Mouse (Mus musculus) CH12.LX (cell line): ENCODE results near the gene Stard8. TPM values are rescaled to one million over a fixed set of nuclear protein-coding genes. Genes with fewer than 3 reads are reported as not detected.

Experiments
- DNase-seq: peaks from one replicate; pipeline ENCODE4 v3.0.0-alpha.2; 2013; ENCODE audit errors: extremely low read depth
- H3K27ac ChIP-seq: 2 replicates; pipeline ENCODE4 v1.5.1; 2012; ENCODE audit warnings: low read depth, mild to moderate bottlenecking, control low read depth, moderate library complexity; ENCODE audit not compliant: insufficient read depth
- H3K27me3 ChIP-seq: replicated peaks from 2 replicates; pipeline ENCODE3; 2012; ENCODE audit warnings: inconsistent platforms
- H3K36me3 ChIP-seq, 2 experiments: replicated peaks in 1 of 2; 2 replicates each; pipeline versions ENCODE3 to v1.6.1; 2012; ENCODE audit warnings: inconsistent platforms in 1 of 2, low read length in 1 of 2, mild to moderate bottlenecking in 1 of 2, mixed read lengths in 1 of 2, moderate library complexity in 1 of 2; ENCODE audit not compliant: control insufficient read depth in 1 of 2, insufficient read depth in 1 of 2
- H3K4me1 ChIP-seq, 2 experiments: 2 replicates each; pipeline ENCODE4 v1.6.1; 2012; ENCODE audit warnings: inconsistent platforms in 1 of 2, moderate library complexity in 1 of 2; ENCODE audit not compliant: insufficient read depth in 2 of 2, control insufficient read depth in 1 of 2
- H3K4me2 ChIP-seq: 2 replicates; pipeline ENCODE4 v1.6.1; 2012; ENCODE audit warnings: low read depth, mild to moderate bottlenecking, control low read depth; ENCODE audit not compliant: poor library complexity, insufficient read depth, severe bottlenecking
- H3K4me3 ChIP-seq, 3 experiments: fragments of 150-350 bp in 1 of 3; sonication (generic) in 1 of 3; replicated peaks in 1 of 3; 2 replicates each; pipeline versions ENCODE3 to v1.5.1; 2011 to 2012; ENCODE audit warnings: low read depth in 2 of 3, low read length in 2 of 3, mild to moderate bottlenecking in 2 of 3, moderate library complexity in 2 of 3, control low read depth in 1 of 3, improper control_type of control experiment in 1 of 3, inconsistent platforms in 1 of 3, mixed read lengths in 1 of 3; ENCODE audit not compliant: poor library complexity in 1 of 3
- H3K79me2 ChIP-seq: replicated peaks from 2 replicates; pipeline ENCODE4 v1.6.1; 2012; ENCODE audit warnings: mild to moderate bottlenecking, moderate library complexity; ENCODE audit not compliant: control insufficient read depth, poor library complexity, insufficient read depth, severe bottlenecking; ENCODE audit errors: extremely low read depth
- H3K9ac ChIP-seq: 2 replicates; pipeline ENCODE4 v1.6.1; 2012; ENCODE audit warnings: low read depth, mild to moderate bottlenecking, control low read depth, moderate library complexity; ENCODE audit not compliant: insufficient read depth
- H3K9me3 ChIP-seq: replicated peaks from 2 replicates; pipeline ENCODE3; 2012; ENCODE audit warnings: low read length, inconsistent platforms, mixed read lengths
- E2F4 ChIP-seq: IDR thresholded peaks from 2 replicates; pipeline ENCODE4 v1.6.1; 2011; ENCODE audit warnings: low read depth, low read length, improper control_type of control experiment; ENCODE audit not compliant: insufficient replicate concordance
- ETS1 ChIP-seq: conservative IDR thresholded peaks from 2 replicates; pipeline ENCODE4 v1.6.1; 2012; ENCODE audit warnings: low read depth, mild to moderate bottlenecking, inconsistent platforms, low read length, improper control_type of control experiment, moderate library complexity
- GABPA ChIP-seq: IDR thresholded peaks from 2 replicates; pipeline ENCODE4 v1.6.1; 2012; ENCODE audit warnings: low read depth, low read length, improper control_type of control experiment, inconsistent platforms; ENCODE audit not compliant: insufficient replicate concordance
- HCFC1 ChIP-seq: IDR thresholded peaks from 2 replicates; pipeline ENCODE4 v1.6.1; 2012; ENCODE audit warnings: low read depth, mild to moderate bottlenecking, inconsistent platforms, low read length, improper control_type of control experiment
- MAZ ChIP-seq: IDR thresholded peaks from 2 replicates; pipeline ENCODE4 v1.6.1; 2012; ENCODE audit warnings: low read depth, mild to moderate bottlenecking, inconsistent platforms, low read length, improper control_type of control experiment, moderate library complexity
- MEF2A ChIP-seq: IDR thresholded peaks from 2 replicates; pipeline ENCODE4 v1.6.1; 2014; ENCODE audit warnings: low read depth, mild to moderate bottlenecking, inconsistent platforms, low read length, improper control_type of control experiment, borderline replicate concordance
- MXI1 ChIP-seq: IDR thresholded peaks from 2 replicates; pipeline ENCODE4 v1.6.1; 2011; ENCODE audit warnings: mild to moderate bottlenecking, low read depth, low read length, improper control_type of control experiment
- MYC ChIP-seq: IDR thresholded peaks from 2 replicates; pipeline ENCODE4 v1.6.1; 2011; ENCODE audit warnings: low read depth, mild to moderate bottlenecking, improper control_type of control experiment, low read length
- NRF1 ChIP-seq: IDR thresholded peaks from 2 replicates; pipeline ENCODE4 v1.6.1; 2014; ENCODE audit warnings: low read depth, mild to moderate bottlenecking, inconsistent platforms, low read length, improper control_type of control experiment, moderate library complexity
- PAX5 ChIP-seq: IDR thresholded peaks from 2 replicates; pipeline ENCODE4 v1.6.1; 2012; ENCODE audit warnings: low read length, inconsistent platforms, mixed read lengths
- POLR2AphosphoS2 ChIP-seq: IDR thresholded peaks from 2 replicates; pipeline ENCODE4 v1.6.1; 2011; ENCODE audit warnings: low read depth, low read length, improper control_type of control experiment
- RAD21 ChIP-seq: IDR thresholded peaks from 2 replicates; pipeline ENCODE4 v1.6.1; 2011; ENCODE audit warnings: low read depth, mild to moderate bottlenecking, low read length, improper control_type of control experiment, moderate library complexity
- RCOR1 ChIP-seq: conservative IDR thresholded peaks from 2 replicates; pipeline ENCODE4 v1.6.1; 2012; ENCODE audit warnings: low read depth, mild to moderate bottlenecking, inconsistent platforms, low read length, improper control_type of control experiment
- TBP ChIP-seq: conservative IDR thresholded peaks from 2 replicates; pipeline ENCODE4 v1.6.1; 2011; ENCODE audit warnings: low read depth, low read length, improper control_type of control experiment
- UBTF ChIP-seq: IDR thresholded peaks from 2 replicates; pipeline ENCODE4 v1.6.1; 2012; ENCODE audit warnings: low read depth, mild to moderate bottlenecking, inconsistent platforms, low read length, improper control_type of control experiment, moderate library complexity
- dilution Hi-C: fragments of 300-500 bp; cut with MboI; formaldehyde crosslinking; loops from 2 replicates; pipeline ENCODE4 v1.14.3; 2020; ENCODE audit warnings: low sequenced_read_pairs; ENCODE audit not compliant: extremely low pct_unique_long_range_greater_than_20kb, extremely low pct_ligation_motif_present
- in situ Hi-C: fragments of 300-500 bp; cut with MboI; formaldehyde crosslinking; loops from 3 replicates; pipeline ENCODE4 v1.14.3; 2019; ENCODE audit warnings: low sequenced_read_pairs, low pct_ligation_motif_present, low pct_unique_long_range_greater_than_20kb, mixed read lengths
- polyA plus RNA-seq: library from polyadenylated mRNA; unstranded; fragments of >175 nt; gene quantifications from 2 replicates; pipeline ENCODE4 v1.2.1, GENCODE M21; 2012; ENCODE audit warnings: low read depth; ENCODE audit not compliant: insufficient read length
- total RNA-seq, 2 experiments: library from RNA; depleted of rRNA; stranded (reverse); fragments of 300-350 nt in 1 of 2; fragments of >200 nt in 1 of 2; gene quantifications; 2 replicates each; pipeline ENCODE4 v1.2.3; 2012 to 2014

Gene Stard8
- total and polyA plus RNA-seq, 3 experiments = 0.17 to 0.35 (median 0.19) TPM

GRCm38 (mm10) chrX:99067232-99067631 lies 64.2 kb downstream of the Stard8 start:
- Histone ChIP-seq H3K36me3 (no peaks in the 10 kb centered on the region), H3K27ac (no peak overlapping the region), H3K27me3 (no peaks in the 10 kb centered on the region), H3K4me3 (no peak overlapping the region), H3K79me2 (no peaks in the 10 kb centered on the region), H3K9ac (no peak overlapping the region), H3K9me3 (no peaks in the 10 kb centered on the region)
- dilution Hi-C loops = no loop called here
- no peak for DNase-seq
- in situ Hi-C loops = no loop called here
- TF ChIP-seq RCOR1 (no peak), POLR2AphosphoS2 (no peak)
- TF ChIP-seq, all 38 proteins: peak for 0
- no peak overlapping the region for H3K4me2 ChIP-seq
- H3K4me1 ChIP-seq = no peaks in the 10 kb centered on the region

- H3K9ac ChIP-seq = no peak overlapping the region
- H3K4me2 ChIP-seq = no peak overlapping the region
- no peak for DNase-seq
- no peaks in the 10 kb centered on the region for H3K79me2 ChIP-seq
- H3K4me3 ChIP-seq = no peak overlapping the region
- no peak for TF ChIP-seq PAX5
- no peak for TF ChIP-seq HCFC1
- TF ChIP-seq ETS1 = no peak
- TF ChIP-seq MAZ = no peak
- TF ChIP-seq MXI1 = no peak
- H3K36me3 ChIP-seq = no peaks in the 10 kb centered on the region
- in situ Hi-C loops (no loop called here), dilution Hi-C loops (no loop called here)
- no peak overlapping the region for H3K27ac ChIP-seq
- no peaks in the 10 kb centered on the region for H3K27me3 ChIP-seq
- no peaks in the 10 kb centered on the region for H3K9me3 ChIP-seq
- no peaks in the 10 kb centered on the region for H3K4me1 ChIP-seq
These were observed 64.7 kb downstream of the Stard8 start for GRCm38 (mm10) chrX:99067671-99068151.

- in situ Hi-C loops = no loop called here
- H3K27me3 ChIP-seq = no peaks in the 10 kb centered on the region
- H3K27ac ChIP-seq = no peak overlapping the region
- no peak overlapping the region for H3K9ac ChIP-seq
- H3K79me2 ChIP-seq = no peaks in the 10 kb centered on the region
- DNase-seq = no peak
- no peak overlapping the region for H3K4me3 ChIP-seq
- H3K4me2 ChIP-seq = no peak overlapping the region
- no peaks in the 10 kb centered on the region for H3K36me3 ChIP-seq
- no peak for TF ChIP-seq MYC
- no peak for TF ChIP-seq MAZ
- TF ChIP-seq RAD21 = no peak
- no peak for TF ChIP-seq UBTF
- no peak for TF ChIP-seq TBP
- TF ChIP-seq ETS1 = no peak
- no peak for TF ChIP-seq GABPA
- no peak for TF ChIP-seq NRF1
- TF ChIP-seq MEF2A = no peak
- TF ChIP-seq E2F4 = no peak
- dilution Hi-C loops = no loop called here
- no peaks in the 10 kb centered on the region for H3K9me3 ChIP-seq
- H3K4me1 ChIP-seq = no peaks in the 10 kb centered on the region
These were observed 68.1 kb downstream of the Stard8 start for GRCm38 (mm10) chrX:99071188-99071587.
